Mouse (Mus musculus) liver, postnatal 0 days (tissue): ENCODE results near the gene Upp1. TPM values are rescaled to one million over a fixed set of nuclear protein-coding genes. Genes with fewer than 3 reads are reported as not detected.
A peak's percentile ranks its signal among the peaks of the same experiment; 100 is the strongest.

Experiments used
- ATAC-seq: fragments of 200-750 bp; cut with Nextera tagmentation; 2 replicates; pipeline ENCODE4 v1.8.0; 2017; ENCODE audit warnings: mild to moderate bottlenecking, moderate library complexity
- DNase-seq: peaks from one replicate; pipeline ENCODE4 v3.0.0-alpha.2; 2016
- H3K27ac ChIP-seq: fragments of 300-500 bp; sonication (generic); 2 replicates; pipeline ENCODE4 v1.5.1; 2014; ENCODE audit warnings: antibody characterized with exemption, moderate library complexity, mild to moderate bottlenecking, low read depth
- H3K27me3 ChIP-seq: fragments of 300-500 bp; sonication (generic); 2 replicates; pipeline ENCODE4 v1.6.1; 2014; ENCODE audit warnings: low read length, control low read depth, mixed read lengths; ENCODE audit not compliant: insufficient read depth
- H3K36me3 ChIP-seq: fragments of 300-500 bp; sonication (generic); replicated peaks from 2 replicates; pipeline ENCODE4 v1.6.1; 2014; ENCODE audit warnings: mild to moderate bottlenecking, control low read depth, low read length, moderate library complexity, mixed read lengths; ENCODE audit not compliant: insufficient read depth
- H3K4me1 ChIP-seq: fragments of 300-500 bp; sonication (generic); 2 replicates; pipeline ENCODE4 v1.6.1; 2014; ENCODE audit warnings: antibody characterized with exemption, mild to moderate bottlenecking, control low read depth; ENCODE audit not compliant: insufficient read depth
- H3K4me2 ChIP-seq: fragments of 300-500 bp; sonication (generic); 2 replicates; pipeline ENCODE4 v1.6.1; 2014; ENCODE audit warnings: low read depth, mild to moderate bottlenecking, low read length, moderate library complexity, mixed read lengths
- H3K4me3 ChIP-seq: fragments of 300-500 bp; sonication (generic); 2 replicates; pipeline ENCODE4 v1.5.1; 2014; ENCODE audit warnings: low read depth, low read length
- H3K9ac ChIP-seq: fragments of 300-500 bp; sonication (generic); replicated peaks from 2 replicates; pipeline ENCODE4 v1.6.1; 2014; ENCODE audit warnings: mild to moderate bottlenecking, moderate library complexity
- H3K9me3 ChIP-seq: fragments of 300-500 bp; sonication (generic); 2 replicates; pipeline ENCODE4 v1.6.1; 2016; ENCODE audit warnings: mild to moderate bottlenecking, control low read depth, low read length, mixed read lengths
- CTCF ChIP-seq: sonication (generic); IDR thresholded peaks from 2 replicates; pipeline ENCODE4 v1.5.1; 2016; ENCODE audit warnings: antibody characterized with exemption, low read depth
- EP300 ChIP-seq: IDR thresholded peaks from 2 replicates; pipeline ENCODE4 v1.6.1; 2016; ENCODE audit warnings: antibody characterized with exemption, low read depth, mild to moderate bottlenecking
- WGBS: fragments of 180-500 bp; shearing (Covaris S2); extraction: QIAGEN DNeasy Blood & Tissue Kit; methylation state at CpG from one replicate; pipeline ENCODE4 v1.1.7; 2014; ENCODE audit not compliant: insufficient replicate concordance; 5-methylcytosine and 5-hydroxymethylcytosine counted together
- polyA plus RNA-seq: library from polyadenylated mRNA; unstranded; fragments of >200 nt; fragmentation: Nextera tagmentation; extraction: Ambion mirVana; gene quantifications from 2 replicates; pipeline ENCODE4 v1.2.1, GENCODE M21; 2015

The Upp1 gene
- 1.5 and 1.8 TPM in 2 replicates for polyA plus RNA-seq

DNA sequence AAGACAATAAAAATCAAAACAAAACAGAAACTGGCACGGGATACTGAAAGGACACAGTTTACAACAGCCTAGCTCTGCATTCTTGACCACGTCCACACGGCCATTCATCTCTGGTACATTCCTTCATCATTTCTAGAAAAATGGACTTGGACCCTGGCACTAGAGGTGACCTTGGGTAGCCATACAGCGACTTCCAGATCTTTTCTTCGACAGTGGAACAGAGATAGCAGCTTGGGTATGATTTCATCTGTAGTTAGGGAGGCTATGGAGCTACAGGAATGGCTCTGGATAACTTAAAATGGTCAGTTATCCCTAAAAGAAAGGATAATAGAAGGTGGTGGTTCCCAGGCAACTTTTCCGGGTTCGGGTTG, at the start of gene Upp1:
Gene Upp1 (plus strand): TSS at position 54 of the 371 bp plus-strand sequence.
- 0 out of 2 replicates have a peak within 1 kb of the TSS, but pooled peaks have one; percentile 0 for H3K27ac ChIP-seq
- H3K9ac ChIP-seq: peak within 1 kb of the TSS; percentile 39
- DNase-seq (no peak), ATAC-seq (no peak)
- H3K4me2 ChIP-seq: peak within 1 kb of the TSS; percentile 76
- peak within 1 kb of the TSS; percentile 45 for H3K4me3 ChIP-seq
- no peaks in the 10 kb centered on the region for H3K9me3 ChIP-seq
- TF ChIP-seq CTCF: no peak
- no peak for TF ChIP-seq EP300
- H3K36me3 ChIP-seq: no peaks in the 10 kb centered on the region
- H3K4me1 ChIP-seq: peaks cover 15% of the 10 kb centered on the region
- H3K27me3 ChIP-seq: peaks cover 36% of the 10 kb centered on the region
- WGBS: 2% methylated on average over 7 of the region's 7 CpGs

DNA sequence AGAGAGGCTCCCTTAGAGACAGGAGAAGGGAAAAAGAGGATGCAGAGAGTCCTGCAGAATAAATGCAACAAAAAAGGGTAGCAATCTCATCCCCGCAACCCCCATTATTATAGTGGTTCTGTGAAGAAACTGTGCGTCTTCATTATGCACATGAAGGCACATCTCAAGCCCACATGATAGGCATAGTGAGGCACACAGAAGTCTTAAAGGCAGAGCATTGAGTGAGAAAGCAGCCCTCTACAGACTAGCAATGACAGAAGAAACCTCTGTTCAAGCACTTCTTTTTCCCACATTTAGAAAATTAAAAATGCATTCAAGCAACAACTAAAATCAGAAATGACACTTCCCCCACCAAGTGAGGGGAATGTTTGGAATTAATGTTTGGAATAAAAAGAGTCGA, 41.5 kb upstream of the Upp1 start:
- Histone ChIP-seq H3K27ac (no peak overlapping the region), H3K4me1 (no peaks in the 10 kb centered on the region), H3K4me2 (no peak overlapping the region), H3K9ac (no peak overlapping the region), H3K9me3 (no peaks in the 10 kb centered on the region), H3K4me3 (no peak overlapping the region), H3K36me3 (no peaks in the 10 kb centered on the region), H3K27me3 (no peaks in the 10 kb centered on the region)
- 81% methylated on average over 3 of the region's 3 CpGs for WGBS
- no peak for ATAC-seq
- TF ChIP-seq EP300 (no peak), CTCF (no peak)
- DNase-seq: no peak

DNA sequence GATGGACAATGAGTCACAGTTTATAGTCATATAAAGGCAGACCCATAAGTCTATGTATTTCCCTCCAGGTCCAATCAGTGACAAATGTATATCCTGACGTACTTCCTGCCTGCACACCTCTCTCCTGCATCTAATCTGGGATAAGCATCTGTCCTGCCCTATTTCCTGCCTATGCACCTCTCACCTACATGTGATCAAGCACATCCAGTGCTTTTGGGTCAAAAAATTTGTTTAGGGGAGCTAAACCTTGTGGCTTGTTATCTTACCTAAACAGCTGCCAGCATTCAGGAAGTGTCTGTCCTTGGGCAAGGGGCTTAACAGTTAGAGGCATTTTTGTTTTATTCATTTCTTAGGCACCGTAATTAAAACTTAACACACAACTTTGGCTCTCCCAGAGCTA, 4.7 kb upstream of the Upp1 start:
- ATAC-seq: peak; percentile 19; the same call in 1 of the 2 replicates
- 30% methylated on average over 2 of the region's 2 CpGs for WGBS
- H3K4me2 ChIP-seq: no peak overlapping the region
- H3K27me3 ChIP-seq: peaks cover 19% of the 10 kb centered on the region
- H3K4me3 ChIP-seq: no peak overlapping the region
- no peak overlapping the region for H3K9ac ChIP-seq
- peaks cover 5% of the 10 kb centered on the region for H3K4me1 ChIP-seq
- H3K27ac ChIP-seq: no peak overlapping the region
- no peaks in the 10 kb centered on the region for H3K36me3 ChIP-seq
- TF ChIP-seq EP300: no peak
- TF ChIP-seq CTCF: no peak
- no peak for DNase-seq
- no peaks in the 10 kb centered on the region for H3K9me3 ChIP-seq

DNA sequence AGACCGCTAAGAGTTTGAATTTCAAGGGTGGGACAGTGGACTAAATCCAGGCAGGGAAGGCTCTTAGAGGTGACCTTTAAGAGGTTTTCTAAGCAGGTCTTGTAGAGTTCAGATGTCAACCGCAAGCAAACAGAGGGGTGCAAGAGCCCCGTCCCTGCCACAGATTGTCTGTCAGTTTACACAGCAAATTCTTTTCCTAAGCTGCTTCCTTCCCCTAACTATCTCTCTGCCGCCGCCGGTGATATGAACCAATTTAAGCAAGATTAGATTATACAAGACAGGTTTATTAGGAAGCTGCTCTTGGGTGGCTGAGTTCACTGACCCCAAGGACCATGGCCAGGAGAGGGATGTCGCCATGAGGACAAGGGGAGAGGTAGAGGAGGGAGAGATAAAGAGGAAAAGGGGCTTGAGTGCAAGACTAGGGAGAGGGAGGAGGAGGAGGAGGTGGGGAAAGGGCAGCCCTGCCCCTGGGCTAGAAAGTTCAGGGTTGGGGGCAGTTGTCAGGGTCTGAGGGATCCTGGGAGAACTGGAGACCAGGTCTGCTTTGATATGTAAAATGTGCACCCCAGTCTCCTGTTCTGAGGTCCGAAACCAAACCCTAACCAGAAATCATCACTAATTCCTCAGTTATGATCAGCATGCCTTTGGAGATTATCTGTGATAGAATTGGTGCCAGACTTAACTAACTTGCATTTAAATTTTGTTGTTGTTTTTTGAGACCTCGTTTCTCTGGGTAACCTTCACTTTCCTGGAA, 2.4 kb upstream of the Upp1 start:
- no peak for ATAC-seq
- H3K27ac ChIP-seq: no peak overlapping the region
- no peak overlapping the region for H3K9ac ChIP-seq
- H3K36me3 ChIP-seq: no peaks in the 10 kb centered on the region
- H3K4me3 ChIP-seq: peak overlapping the region; percentile 33; the same call in 1 of the 2 replicates
- no peaks in the 10 kb centered on the region for H3K9me3 ChIP-seq
- peaks cover 15% of the 10 kb centered on the region for H3K4me1 ChIP-seq
- no peak for DNase-seq
- WGBS: 11% methylated on average over 9 of the region's 9 CpGs
- peak overlapping the region; percentile 62 for H3K4me2 ChIP-seq
- no peak for TF ChIP-seq EP300
- no peak for TF ChIP-seq CTCF
- H3K27me3 ChIP-seq: peaks cover 32% of the 10 kb centered on the region

DNA sequence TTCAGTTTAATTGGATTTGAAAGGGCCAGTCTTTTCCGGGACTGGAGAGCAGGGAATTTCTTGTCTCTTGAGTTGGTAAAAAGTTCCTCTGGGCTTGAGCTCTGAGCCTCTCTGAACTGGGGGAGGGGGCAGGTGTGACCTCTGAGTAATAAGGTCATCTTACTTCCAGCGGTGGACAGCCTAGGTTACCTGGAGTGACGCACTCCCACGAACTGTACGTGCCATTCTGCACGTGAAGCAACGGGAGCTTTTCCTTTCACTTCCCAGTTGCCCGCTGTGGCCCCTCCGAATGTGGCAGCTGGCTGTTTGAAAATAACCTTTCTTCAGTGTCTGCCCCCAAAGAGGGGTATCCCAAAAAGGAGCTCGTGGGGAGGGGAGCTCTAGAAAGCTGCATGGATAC, 1.8 kb upstream of the Upp1 start:
- no peaks in the 10 kb centered on the region for H3K9me3 ChIP-seq
- H3K4me1 ChIP-seq: peaks cover 15% of the 10 kb centered on the region
- ATAC-seq (no peak), DNase-seq (no peak)
- H3K4me3 ChIP-seq: peak overlapping the region; percentile 33
- TF ChIP-seq EP300: no peak
- TF ChIP-seq CTCF: no peak
- WGBS: 5% methylated on average over 10 of the region's 10 CpGs
- H3K9ac ChIP-seq: no peak overlapping the region
- no peaks in the 10 kb centered on the region for H3K36me3 ChIP-seq
- H3K27ac ChIP-seq: no peak overlapping the region
- H3K27me3 ChIP-seq: peaks cover 36% of the 10 kb centered on the region
- H3K4me2 ChIP-seq: peak overlapping the region; percentile 62

DNA sequence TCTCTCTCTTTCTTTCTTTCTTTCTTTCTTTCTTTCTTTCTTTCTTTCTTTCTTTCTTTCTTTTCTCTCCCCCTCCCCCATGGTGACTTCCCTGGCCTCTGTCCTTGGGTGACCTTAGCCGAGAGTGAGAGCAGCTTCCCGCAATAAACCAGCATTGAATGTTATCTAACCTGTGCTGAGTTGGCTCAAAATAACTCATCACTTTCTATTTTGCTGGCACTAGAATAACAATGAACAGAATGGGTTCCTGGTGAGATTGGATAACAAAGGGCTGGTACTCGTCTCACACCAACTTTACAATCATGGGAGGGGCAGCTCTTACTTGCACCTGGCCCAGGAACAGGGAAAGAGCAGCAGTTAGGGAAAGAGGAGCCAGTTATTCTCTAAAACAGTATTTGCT, 987 bp upstream of the Upp1 start:
- Histone ChIP-seq H3K4me2 (no peak overlapping the region), H3K9ac (no peak overlapping the region), H3K36me3 (no peaks in the 10 kb centered on the region), H3K9me3 (no peaks in the 10 kb centered on the region), H3K27me3 (peaks cover 36% of the 10 kb centered on the region), H3K4me3 (no peak overlapping the region), H3K4me1 (peaks cover 15% of the 10 kb centered on the region), H3K27ac (no peak overlapping the region)
- 16% methylated on average over 3 of the region's 3 CpGs for WGBS
- ATAC-seq: no peak
- DNase-seq: no peak
- no peak for TF ChIP-seq CTCF
- no peak for TF ChIP-seq EP300
